Mouse (Mus musculus): ENCODE results near the gene Meltf.

Gene Meltf

GRCm38 (mm10) chr16:31893396-31894141 lies 15.0 kb downstream of the Meltf start:
- DNase-seq (ENCODE audit: low spot score) = peak; percentile 79

- DNase-seq (ENCODE audit: low spot score) = peak; percentile 87
Measured at GRCm38 (mm10) chr16:31896971-31897774, 18.6 kb downstream of the Meltf start.

- no peak for DNase-seq (ENCODE audit: low spot score)
Measured at GRCm38 (mm10) chr16:31898546-31899326, 20.1 kb downstream of the Meltf start.

- no peak for DNase-seq (ENCODE audit: low spot score)
Measured at GRCm38 (mm10) chr16:31901886-31902285, 23.3 kb downstream of the Meltf start.

GRCm38 (mm10) chr16:31903239-31903638 lies 24.6 kb downstream of the Meltf start:
- DNase-seq (ENCODE audit: low spot score) = no peak

GRCm38 (mm10) chr16:31905331-31905730 lies 26.7 kb downstream of the Meltf start:
- DNase-seq (ENCODE audit: low spot score) = no peak

GRCm38 (mm10) chr16:31905891-31906825 lies 27.5 kb downstream of the Meltf start:
- DNase-seq (ENCODE audit: low spot score) = no peak

GRCm38 (mm10) chr16:31906896-31907295 lies 28.3 kb downstream of the Meltf start:
- DNase-seq (ENCODE audit: low spot score) = peak; percentile 58

- no peak for DNase-seq (ENCODE audit: low spot score)
Measured at GRCm38 (mm10) chr16:31908959-31909358, 30.3 kb downstream of the Meltf start.

GRCm38 (mm10) chr16:31910281-31910847 lies 31.8 kb downstream of the Meltf start:
- DNase-seq (ENCODE audit: low spot score) = no peak

- DNase-seq (ENCODE audit: low spot score) = no peak
Measured at GRCm38 (mm10) chr16:31917776-31918175, 39.2 kb downstream of the Meltf start.

- DNase-seq (ENCODE audit: low spot score) = peak; percentile 92
Measured at GRCm38 (mm10) chr16:31918248-31918724, 39.7 kb downstream of the Meltf start.

- DNase-seq (ENCODE audit: low spot score) = no peak
Measured at GRCm38 (mm10) chr16:31924368-31924767, 45.8 kb downstream of the Meltf start.

- DNase-seq (ENCODE audit: low spot score) = no peak
Measured at GRCm38 (mm10) chr16:31926091-31926490, 47.5 kb downstream of the Meltf start.

- DNase-seq (ENCODE audit: low spot score) = no peak
Measured at GRCm38 (mm10) chr16:31926547-31927182, 48.1 kb downstream of the Meltf start.

- no peak for DNase-seq (ENCODE audit: low spot score)
Measured at GRCm38 (mm10) chr16:31927412-31927811, 48.8 kb downstream of the Meltf start.

GRCm38 (mm10) chr16:31931330-31931729 lies 52.7 kb downstream of the Meltf start:
- DNase-seq (ENCODE audit: low spot score) = no peak

GRCm38 (mm10) chr16:31932255-31932654 lies 53.6 kb downstream of the Meltf start:
- no peak for DNase-seq (ENCODE audit: low spot score)

GRCm38 (mm10) chr16:31932840-31933697 lies 54.5 kb downstream of the Meltf start:
- DNase-seq (ENCODE audit: low spot score) = peak; percentile 95

Data from embryo, embryonic 10 days (tissue).